Mouse (Mus musculus) ES-Bruce4 (cell line): Measurements from ENCODE around the gene C7. TPM values are rescaled to one million over a fixed set of nuclear protein-coding genes. Genes with fewer than 3 reads are reported as not detected.
A peak's percentile ranks its signal among the peaks of the same experiment; 100 is the strongest.
"Not testable (repeated sequence)": the region's sequence is repeated elsewhere in the genome, so short reads cannot be mapped to it uniquely, and the experiment has no call there.

Source experiments
- H3K27ac ChIP-seq: 2 replicates; pipeline ENCODE4 v1.5.1; 2012; ENCODE audit warnings: low read length, inconsistent platforms; ENCODE audit not compliant: insufficient read depth
- H3K27me3 ChIP-seq: 2 replicates; pipeline ENCODE4 v1.6.1; 2012; ENCODE audit warnings: mild to moderate bottlenecking, low read length, inconsistent platforms; ENCODE audit not compliant: control insufficient read depth, poor library complexity, insufficient read depth, severe bottlenecking
- H3K36me3 ChIP-seq: 2 replicates; pipeline ENCODE4 v1.6.1; 2012; ENCODE audit warnings: inconsistent platforms, mild to moderate bottlenecking, low read length, moderate library complexity; ENCODE audit not compliant: control insufficient read depth, poor library complexity, insufficient read depth, severe bottlenecking
- H3K4me1 ChIP-seq: one replicate; pipeline ENCODE4 v1.8.1; 2011; ENCODE audit warnings: low read length; ENCODE audit not compliant: control insufficient read depth, insufficient read depth
- H3K4me3 ChIP-seq: 2 replicates; pipeline ENCODE4 v1.5.1; 2011; ENCODE audit warnings: low read depth, mild to moderate bottlenecking, low read length
- H3K9ac ChIP-seq: 2 replicates; pipeline ENCODE4 v1.6.1; 2012; ENCODE audit warnings: low read depth, mild to moderate bottlenecking, inconsistent platforms; ENCODE audit not compliant: poor library complexity, severe bottlenecking
- H3K9me3 ChIP-seq: replicated peaks from 2 replicates; pipeline ENCODE4 v1.6.1; 2012; ENCODE audit warnings: mild to moderate bottlenecking, low read length, inconsistent platforms; ENCODE audit not compliant: control insufficient read depth, poor library complexity, insufficient read depth, severe bottlenecking
- CTCF ChIP-seq: IDR thresholded peaks from one replicate; pipeline ENCODE4 v1.8.1; 2011; ENCODE audit warnings: low read depth, low read length
- EP300 ChIP-seq: IDR thresholded peaks from 2 replicates; pipeline ENCODE4 v1.6.1; 2011; ENCODE audit warnings: low read depth, low read length; ENCODE audit not compliant: insufficient read depth
- POLR2A ChIP-seq: IDR thresholded peaks from one replicate; pipeline ENCODE4 v1.8.1; 2011; ENCODE audit warnings: low read length; ENCODE audit not compliant: insufficient read depth
- polyA plus RNA-seq: library from polyadenylated mRNA; stranded (reverse); fragments of >200 nt; gene quantifications from 2 replicates; pipeline ENCODE4 v1.2.4, GENCODE M21; 2011; ENCODE audit warnings: low read depth; ENCODE audit not compliant: missing spikeins, insufficient read depth, insufficient read length

The C7 gene
- polyA plus RNA-seq, 1 experiment, result not detected

DNA sequence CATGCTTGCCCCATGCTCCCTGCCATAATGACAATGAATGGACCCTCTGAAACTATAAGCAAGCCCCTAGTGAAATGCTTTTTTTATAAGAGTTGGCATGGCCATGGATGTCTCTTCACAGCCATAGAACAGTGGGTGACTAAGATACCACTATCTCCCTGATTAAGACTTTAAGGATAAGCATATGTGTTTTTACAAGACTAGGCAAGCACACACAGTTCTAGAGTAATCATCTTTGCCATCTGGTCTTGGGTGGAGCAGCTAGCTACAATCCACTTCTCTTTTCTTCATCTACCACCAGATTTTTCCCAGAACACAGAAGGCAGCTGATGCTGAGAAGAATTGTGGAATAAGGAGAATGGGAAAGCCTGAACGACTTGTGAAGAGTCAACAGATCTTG, 17.7 kb upstream of the C7 start:
- Histone ChIP-seq H3K9me3 (no peaks in the 10 kb centered on the region), H3K27ac (no peak overlapping the region), H3K36me3 (no peaks in the 10 kb centered on the region), H3K4me3 (no peak overlapping the region), H3K27me3 (no peaks in the 10 kb centered on the region), H3K9ac (no peak overlapping the region), H3K4me1 (no peaks in the 10 kb centered on the region)
- TF ChIP-seq POLR2A (no peak), CTCF (no peak), EP300 (no peak)

DNA sequence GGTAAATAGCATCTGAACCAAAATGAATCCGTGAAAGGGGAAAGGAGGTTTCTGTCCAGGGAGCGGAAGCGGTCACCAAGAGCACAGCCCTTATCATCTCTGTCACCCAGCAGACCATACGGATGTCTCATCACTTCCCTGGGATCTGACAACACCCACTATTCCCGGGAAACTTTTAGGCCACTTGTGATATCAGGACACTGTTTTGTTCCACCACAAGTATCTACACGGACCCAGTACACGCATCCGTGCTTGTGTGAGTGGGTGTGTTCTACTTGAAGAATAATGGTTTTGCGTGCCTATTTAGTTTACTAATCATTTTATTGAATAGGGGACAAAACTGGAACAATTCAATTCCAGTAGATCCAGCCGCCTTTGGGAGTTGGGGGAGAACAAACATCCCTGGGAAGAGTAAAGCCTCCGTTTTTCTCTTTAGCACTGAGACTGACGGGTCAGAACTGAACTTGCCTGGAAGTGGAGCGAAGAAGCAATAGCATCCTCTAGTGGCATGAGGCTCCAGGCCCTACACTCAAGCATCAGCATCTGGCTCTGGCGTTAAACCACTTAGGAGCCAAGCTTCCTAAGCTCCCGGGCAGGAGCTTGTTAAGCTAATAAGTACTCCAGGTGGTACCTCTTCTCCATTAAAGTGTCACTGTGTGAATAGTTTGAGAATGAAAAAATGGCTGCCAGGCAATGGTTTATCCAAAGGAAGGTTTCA, 5.4 kb upstream of the C7 start:
- H3K9me3 ChIP-seq, result peaks cover 7% of the 10 kb centered on the region
- no peak overlapping the region for H3K4me3 ChIP-seq
- TF ChIP-seq EP300 (no peak), POLR2A (no peak), CTCF (peak; percentile 89)
- H3K27ac ChIP-seq, result no peak overlapping the region
- H3K36me3 ChIP-seq, result no peaks in the 10 kb centered on the region
- H3K9ac ChIP-seq, result no peak overlapping the region
- H3K27me3 ChIP-seq, result no peaks in the 10 kb centered on the region
- no peaks in the 10 kb centered on the region for H3K4me1 ChIP-seq

DNA sequence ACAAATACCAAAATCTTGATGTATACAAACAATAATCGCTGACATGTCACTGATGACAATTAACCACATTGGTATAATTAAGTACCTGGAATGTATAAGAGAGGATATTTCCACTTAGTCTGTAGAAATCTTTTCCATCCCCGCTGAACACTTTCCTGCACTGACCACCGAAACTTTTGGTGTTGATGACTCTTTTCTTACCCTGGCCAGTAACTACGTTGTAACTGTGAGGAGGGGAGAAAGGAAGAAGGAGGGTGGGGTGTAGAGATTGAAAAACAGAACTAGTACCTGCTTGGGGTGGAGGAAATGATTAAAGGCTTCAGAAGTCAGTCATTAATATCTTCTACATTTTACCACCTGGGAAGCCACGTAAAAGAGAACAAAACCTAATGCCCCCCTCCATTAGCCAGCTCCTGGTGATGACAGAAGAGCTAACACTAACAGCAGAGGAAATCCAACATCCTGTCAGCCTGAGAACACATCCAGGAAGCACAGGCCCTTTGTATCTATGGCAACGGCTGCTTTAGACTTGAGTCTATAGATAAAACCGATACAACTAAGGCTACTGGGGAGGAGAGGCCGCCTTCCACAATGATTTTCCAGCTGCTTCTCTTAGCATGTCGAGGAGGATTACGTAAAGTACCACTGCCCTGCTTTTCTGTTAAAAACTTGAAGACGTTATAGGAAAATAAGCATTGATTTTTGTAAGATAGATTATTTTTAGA, 17.8 kb downstream of the C7 start:
- Histone ChIP-seq H3K4me1 (no peaks in the 10 kb centered on the region), H3K9me3 (no peaks in the 10 kb centered on the region), H3K4me3 (no peak overlapping the region), H3K36me3 (no peaks in the 10 kb centered on the region), H3K27ac (no peak overlapping the region), H3K9ac (no peak overlapping the region), H3K27me3 (no peaks in the 10 kb centered on the region)
- TF ChIP-seq POLR2A, result no peak
- TF ChIP-seq EP300, result no peak
- TF ChIP-seq CTCF, result no peak

DNA sequence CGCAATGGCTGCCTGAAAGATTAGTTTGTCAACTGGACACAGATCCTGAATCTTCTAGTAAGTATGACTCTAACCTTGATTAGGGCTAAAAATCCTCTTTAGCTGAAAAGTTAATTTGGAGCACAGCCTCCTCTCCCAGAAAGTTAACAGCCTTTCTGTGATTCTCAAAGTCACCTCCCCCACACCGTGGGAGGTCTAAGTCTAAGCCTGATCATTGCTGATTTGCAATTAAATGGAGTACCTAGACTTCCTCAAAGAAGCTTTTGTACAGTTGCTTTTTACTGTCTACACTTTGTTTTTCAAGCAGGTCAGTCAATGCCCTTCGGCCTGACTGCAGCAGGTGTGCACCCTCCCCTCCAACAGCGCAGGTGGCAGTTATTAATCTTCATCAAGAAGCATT, 34.3 kb downstream of the C7 start:
- Histone ChIP-seq H3K27me3 (no peaks in the 10 kb centered on the region), H3K27ac (peak overlapping the region; percentile 69), H3K9ac (no peak overlapping the region), H3K9me3 (peaks cover 60% of the 10 kb centered on the region), H3K4me3 (no peak overlapping the region), H3K4me1 (no peaks in the 10 kb centered on the region), H3K36me3 (peaks cover 8% of the 10 kb centered on the region)
- TF ChIP-seq POLR2A, result no peak
- no peak for TF ChIP-seq CTCF
- TF ChIP-seq EP300, result 0 out of 2 replicates have a peak, but pooled peaks have one; percentile 47

DNA sequence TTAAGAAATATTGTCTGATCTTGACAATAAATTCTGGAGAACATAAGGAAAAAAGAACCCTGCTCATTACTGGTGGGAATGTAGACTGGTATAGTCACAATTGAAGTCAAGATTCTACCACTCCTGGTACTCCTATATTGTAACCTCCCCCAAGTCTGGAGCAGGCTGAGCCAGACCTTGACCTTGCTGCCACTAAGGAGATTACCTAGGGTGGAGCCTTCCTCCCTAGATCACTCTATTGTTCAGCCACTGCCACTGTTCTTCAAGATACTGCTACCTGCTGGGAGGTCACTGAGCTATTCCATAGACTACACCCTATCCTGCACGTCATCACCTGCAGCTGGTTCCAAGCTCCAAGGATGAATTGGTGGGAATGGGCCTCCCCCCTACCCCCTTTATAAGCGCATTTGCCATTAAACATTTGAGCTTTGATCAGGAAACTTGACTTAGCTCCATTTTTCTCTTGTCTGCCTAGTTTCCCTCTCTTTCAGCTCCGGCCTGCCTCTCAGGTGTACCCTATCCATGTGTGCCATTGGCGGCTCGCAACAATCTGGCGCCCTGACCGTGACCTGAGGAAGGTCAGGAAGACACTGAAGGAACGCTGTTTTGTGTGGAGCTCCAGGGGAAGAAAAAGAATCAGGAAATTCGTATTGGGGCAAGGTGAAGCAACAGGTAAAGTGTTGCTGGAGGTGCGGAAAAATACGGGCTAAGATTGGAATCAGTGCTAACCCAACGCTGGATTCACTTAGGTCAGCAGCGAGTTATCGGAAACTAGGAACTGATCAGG, 39.9 kb downstream of the C7 start:
- H3K9me3 ChIP-seq, result peaks cover 16% of the 10 kb centered on the region
- peak overlapping the region; percentile 99 for H3K27ac ChIP-seq
- peak overlapping the region; percentile 81 for H3K9ac ChIP-seq
- TF ChIP-seq EP300, result peak; percentile 83
- H3K4me3 ChIP-seq, result peak overlapping the region; percentile 78
- H3K4me1 ChIP-seq, H3K27me3 ChIP-seq, H3K36me3 ChIP-seq: not testable (repeated sequence)
